10 mouse cellular contexts compared by ENCODE assay signal in genomic region chr13:43726895-43727341, GRCm38 (mm10). TPM values are rescaled to one million over a fixed set of nuclear protein-coding genes. Genes with fewer than 3 reads are reported as not detected.
DNase-seq lines count a peak whose midpoint lies in the region; ATAC-seq and TF ChIP-seq lines count a peak whose summit lies in the region.
"Had no signal": no experiment of that assay in that cellular context is flagged by ENCODE, and none has a peak within 500 bp of the region (broad histone marks: within the 10 kb centered on the region; RNA-seq: fewer than 3 reads in every experiment).

No protein-coding gene starts in this region.

- H3K4me2 ChIP-seq in heart, embryonic 14.5 days (ENCODE audit: low read length): no peak overlapping the region
- H3K4me2 ChIP-seq in heart, embryonic 12.5 days: no peak overlapping the region
- no peak overlapping the region for H3K4me2 ChIP-seq in lung, embryonic 14.5 days
- no peak overlapping the region for H3K4me2 ChIP-seq in kidney, embryonic 15.5 days
- H3K4me2 ChIP-seq: embryonic facial prominence, embryonic 13.5 days; limb, embryonic 12.5 days; neural tube, embryonic 12.5 days had no signal

- no peak for TF ChIP-seq POLR2A in brain, embryonic 14.5 days (IDR thresholded peaks at IDR 0.05; ENCODE audit: borderline replicate concordance, extremely low read depth, insufficient read depth, insufficient read length, poor library complexity, severe bottlenecking)

- H3K4me1 ChIP-seq in heart, embryonic 14.5 days (ENCODE audit: control insufficient read depth in 2 of 2, insufficient read depth in 2 of 2, low read length in 2 of 2): peaks cover 2 to 4% of the 10 kb centered on the region in 2 experiments; a peak in 1 of 4 replicates
- peaks cover under 1% of the 10 kb centered on the region for H3K4me1 ChIP-seq in heart, embryonic 12.5 days (replicated peaks)
- no peaks in the 10 kb centered on the region for H3K4me1 ChIP-seq in lung, embryonic 14.5 days (ENCODE audit: insufficient read depth)
- H3K4me1 ChIP-seq in kidney, embryonic 15.5 days: peaks cover 4% of the 10 kb centered on the region; the same call in 1 of the 2 replicates
- H3K4me1 ChIP-seq: limb, embryonic 12.5 days; neural tube, embryonic 12.5 days had no signal

- no peak for TF ChIP-seq CTCF in brain, embryonic 14.5 days (IDR thresholded peaks at IDR 0.05; ENCODE audit: borderline replicate concordance, extremely low read depth, insufficient read depth, insufficient read length)
- TF ChIP-seq CTCF in lung, embryonic 14.5 days (IDR thresholded peaks at IDR 0.05; ENCODE audit: low read depth): no peak

- no peak overlapping the region for H3K27ac ChIP-seq in heart, embryonic 14.5 days (replicated peaks in 1 of 2; ENCODE audit: control insufficient read depth in 1 of 2, insufficient read depth in 1 of 2, low read depth in 2 of 2, low read length in 2 of 2)
- H3K27ac ChIP-seq in heart, embryonic 12.5 days (ENCODE audit: poor library complexity, severe bottlenecking): no peak overlapping the region
- H3K27ac ChIP-seq in lung, embryonic 14.5 days (ENCODE audit: low read depth): no peak overlapping the region
- H3K27ac ChIP-seq in kidney, embryonic 15.5 days: no peak overlapping the region
- H3K27ac ChIP-seq: embryonic facial prominence, embryonic 13.5 days; limb, embryonic 12.5 days; neural tube, embryonic 12.5 days had no signal

- H3K4me3 ChIP-seq in heart, embryonic 14.5 days (ENCODE audit: control insufficient read depth in 1 of 2, insufficient read depth in 1 of 2, low read depth in 1 of 2, low read length in 2 of 2): no peak overlapping the region
- no peak overlapping the region for H3K4me3 ChIP-seq in heart, embryonic 12.5 days
- H3K4me3 ChIP-seq in lung, embryonic 14.5 days (ENCODE audit: low read depth, low read length): no peak overlapping the region
- H3K4me3 ChIP-seq in kidney, embryonic 15.5 days (replicated peaks): no peak overlapping the region
- H3K4me3 ChIP-seq: embryonic facial prominence, embryonic 13.5 days; limb, embryonic 12.5 days; neural tube, embryonic 12.5 days had no signal

- peak; percentile 59; the same call in 1 of the 2 replicates for ATAC-seq in heart, embryonic 14.5 days (ENCODE audit: insufficient number of reproducible peaks, insufficient read depth, low FRiP score, low read depth)
- no peak for ATAC-seq in heart, embryonic 12.5 days (ENCODE audit: insufficient number of reproducible peaks, low FRiP score)
- ATAC-seq in lung, embryonic 14.5 days (ENCODE audit: insufficient read depth): peak; percentile 84
- no peak for ATAC-seq in kidney, embryonic 15.5 days (replicated peaks; ENCODE audit: low FRiP score)

- WGBS in heart, embryonic 14.5 days: 51% methylated on average over 13 of the region's 13 CpGs
- WGBS in heart, embryonic 12.5 days: 57% methylated on average over 13 of the region's 13 CpGs
- 43% methylated on average over 13 of the region's 13 CpGs for WGBS in lung, embryonic 14.5 days
- WGBS in kidney, embryonic 15.5 days: 64% methylated on average over 13 of the region's 13 CpGs

- DNase-seq in MN1 (ENCODE audit: low spot score): peak; percentile 58
- DNase-seq in brain, embryonic 14.5 days (ENCODE audit: low read depth): peak; percentile 73
- peak; percentile 85 for DNase-seq in lung, embryonic 14.5 days
- DNase-seq in frontal cortex, adult 2 months (ENCODE audit: extremely low spot score in 1 of 2, low spot score in 1 of 2): no peak

- H3K9me3 ChIP-seq in heart, embryonic 14.5 days (ENCODE audit: control insufficient read depth, low read length): no peaks in the 10 kb centered on the region
- H3K9me3 ChIP-seq in heart, embryonic 12.5 days (replicated peaks): no peaks in the 10 kb centered on the region
- H3K9me3 ChIP-seq in lung, embryonic 14.5 days (ENCODE audit: low read depth, low read length): no peaks in the 10 kb centered on the region
- no peaks in the 10 kb centered on the region for H3K9me3 ChIP-seq in kidney, embryonic 15.5 days (replicated peaks)
- H3K9me3 ChIP-seq: embryonic facial prominence, embryonic 13.5 days; limb, embryonic 12.5 days; neural tube, embryonic 12.5 days had no signal

- no peaks in the 10 kb centered on the region for H3K36me3 ChIP-seq in heart, embryonic 14.5 days (ENCODE audit: control insufficient read depth, insufficient read depth, low read length)
- H3K36me3 ChIP-seq in heart, embryonic 12.5 days: no peaks in the 10 kb centered on the region
- no peaks in the 10 kb centered on the region for H3K36me3 ChIP-seq in lung, embryonic 14.5 days (ENCODE audit: insufficient read depth)
- H3K36me3 ChIP-seq in kidney, embryonic 15.5 days: no peaks in the 10 kb centered on the region
- H3K36me3 ChIP-seq: embryonic facial prominence, embryonic 13.5 days; limb, embryonic 12.5 days; neural tube, embryonic 12.5 days had no signal

- H3K9ac ChIP-seq in heart, embryonic 14.5 days (ENCODE audit: low read length): no peak overlapping the region
- no peak overlapping the region for H3K9ac ChIP-seq in heart, embryonic 12.5 days
- no peak overlapping the region for H3K9ac ChIP-seq in lung, embryonic 14.5 days
- no peak overlapping the region for H3K9ac ChIP-seq in kidney, embryonic 15.5 days
- H3K9ac ChIP-seq: embryonic facial prominence, embryonic 13.5 days; limb, embryonic 12.5 days; neural tube, embryonic 12.5 days had no signal

- no peaks in the 10 kb centered on the region for H3K27me3 ChIP-seq in heart, embryonic 14.5 days (ENCODE audit: control insufficient read depth, insufficient read depth, low read length)
- H3K27me3 ChIP-seq in heart, embryonic 12.5 days (replicated peaks): no peaks in the 10 kb centered on the region
- no peaks in the 10 kb centered on the region for H3K27me3 ChIP-seq in lung, embryonic 14.5 days (ENCODE audit: insufficient read depth, low read length)
- no peaks in the 10 kb centered on the region for H3K27me3 ChIP-seq in kidney, embryonic 15.5 days
- H3K27me3 ChIP-seq: embryonic facial prominence, embryonic 13.5 days; limb, embryonic 12.5 days; neural tube, embryonic 12.5 days had no signal

RNA-seq across cellular contexts. Expression of gene Cd83, which starts 57.7 kb away (rescaled TPM):
- 4.0 and 4.2 TPM in 2 replicates for polyA plus RNA-seq in heart, embryonic 14.5 days (2014; fragmentation: Nextera tagmentation; extraction: Ambion mirVana)
- polyA plus RNA-seq in heart, embryonic 12.5 days (2016; fragmentation: Nextera tagmentation; extraction: Ambion mirVana): 1.4 and 1.5 TPM in 2 replicates
- polyA plus RNA-seq in brain, embryonic 14.5 days (2012; rRNA removed): 5.9 and 9.8 TPM in 2 replicates
- polyA plus RNA-seq in lung, embryonic 14.5 days (2014; fragmentation: Nextera tagmentation; extraction: Ambion mirVana): 12.9 and 14.3 TPM in 2 replicates
- polyA plus RNA-seq in kidney, embryonic 15.5 days (2015; fragmentation: Nextera tagmentation; extraction: Ambion mirVana): 29.4 and 32.4 TPM in 2 replicates
- 8.4 and 11.4 TPM in 2 replicates for polyA plus RNA-seq in frontal cortex, adult 2 months (2012; rRNA removed)

Comparison
In these comparisons a context has a peak if more than half of its experiments do, and no peak if none do; other contexts are left out.
1. ATAC-seq: peak in heart, embryonic 14.5 days (single experiment) and lung, embryonic 14.5 days (single experiment); none in heart, embryonic 12.5 days (single experiment) and kidney, embryonic 15.5 days (single experiment).
2. DNase-seq: peak in MN1 (single experiment), brain, embryonic 14.5 days (single experiment) and lung, embryonic 14.5 days (single experiment); none in frontal cortex, adult 2 months (0 of 2).